Mouse (Mus musculus) c-Kit-positive CD71-negative TER-119-negative erythroid progenitor cells, embryonic 14.5 days (primary cell): Measurements from ENCODE around the gene Klhdc8b.
A peak's percentile ranks its signal among the peaks of the same experiment; 100 is the strongest.

ENCODE experiments used
- DNase-seq: peaks from one replicate; pipeline ENCODE4 v3.0.0-alpha.2; 2013; ENCODE audit warnings: low read depth

Gene Klhdc8b

GRCm38 (mm10) chr9:108481520-108482210 lies 20.3 kb upstream of the Klhdc8b start:
- DNase-seq, result no peak

- no peak for DNase-seq
These were observed 19.6 kb upstream of the Klhdc8b start for GRCm38 (mm10) chr9:108480813-108481519.

- no peak for DNase-seq
These were observed 18.5 kb upstream of the Klhdc8b start, which contains the start of gene Lamb2 for GRCm38 (mm10) chr9:108479721-108480351. Lamb2 (plus strand) TSS chr9:108479736.

- DNase-seq, result no peak
These were observed 17.9 kb upstream of the Klhdc8b start for GRCm38 (mm10) chr9:108479241-108479640.

GRCm38 (mm10) chr9:108478638-108479156 lies 17.3 kb upstream of the Klhdc8b start:
- DNase-seq, result no peak

- DNase-seq, result no peak
These were observed 13.1 kb upstream of the Klhdc8b start for GRCm38 (mm10) chr9:108474528-108474927.

- DNase-seq, result no peak
These were observed 8.5 kb upstream of the Klhdc8b start for GRCm38 (mm10) chr9:108469845-108470244.

GRCm38 (mm10) chr9:108469430-108469829 lies 8.0 kb upstream of the Klhdc8b start:
- DNase-seq, result no peak

GRCm38 (mm10) chr9:108466219-108466618 lies 4.8 kb upstream of the Klhdc8b start:
- no peak for DNase-seq

GRCm38 (mm10) chr9:108463713-108464112 lies 2.3 kb upstream of the Klhdc8b start:
- no peak for DNase-seq

GRCm38 (mm10) chr9:108462192-108462591 lies 811 bp upstream of the Klhdc8b start:
- DNase-seq, result no peak

- DNase-seq, result no peak
These were observed 294 bp upstream of the Klhdc8b start for GRCm38 (mm10) chr9:108461675-108462074.

- DNase-seq, result peak; percentile 76
These were observed 832 bp downstream of the Klhdc8b start, which contains the start of gene Ccdc71 for GRCm38 (mm10) chr9:108460319-108461178. Ccdc71 (plus strand) TSS chr9:108460527.

GRCm38 (mm10) chr9:108459939-108460318 lies 1.5 kb downstream of the Klhdc8b start:
- DNase-seq, result no peak

GRCm38 (mm10) chr9:108456953-108457352 lies 4.4 kb downstream of the Klhdc8b start:
- DNase-seq, result no peak

- no peak for DNase-seq
These were observed 5.4 kb downstream of the Klhdc8b start for GRCm38 (mm10) chr9:108455747-108456571.

GRCm38 (mm10) chr9:108454429-108454828 lies 7.0 kb downstream of the Klhdc8b start:
- DNase-seq, result no peak

- no peak for DNase-seq
These were observed 7.9 kb downstream of the Klhdc8b start for GRCm38 (mm10) chr9:108453458-108453857.

GRCm38 (mm10) chr9:108452911-108453310 lies 8.5 kb downstream of the Klhdc8b start:
- no peak for DNase-seq

- DNase-seq, result peak; percentile 86
These were observed 9.0 kb downstream of the Klhdc8b start for GRCm38 (mm10) chr9:108452291-108452906.
